Mouse (Mus musculus): Measurements from ENCODE around the gene 2010111I01Rik. TPM values are rescaled to one million over a fixed set of nuclear protein-coding genes. Genes with fewer than 3 reads are reported as not detected.

2010111I01Rik gene
- polyA plus RNA-seq, 1 experiment = not detected

DNA sequence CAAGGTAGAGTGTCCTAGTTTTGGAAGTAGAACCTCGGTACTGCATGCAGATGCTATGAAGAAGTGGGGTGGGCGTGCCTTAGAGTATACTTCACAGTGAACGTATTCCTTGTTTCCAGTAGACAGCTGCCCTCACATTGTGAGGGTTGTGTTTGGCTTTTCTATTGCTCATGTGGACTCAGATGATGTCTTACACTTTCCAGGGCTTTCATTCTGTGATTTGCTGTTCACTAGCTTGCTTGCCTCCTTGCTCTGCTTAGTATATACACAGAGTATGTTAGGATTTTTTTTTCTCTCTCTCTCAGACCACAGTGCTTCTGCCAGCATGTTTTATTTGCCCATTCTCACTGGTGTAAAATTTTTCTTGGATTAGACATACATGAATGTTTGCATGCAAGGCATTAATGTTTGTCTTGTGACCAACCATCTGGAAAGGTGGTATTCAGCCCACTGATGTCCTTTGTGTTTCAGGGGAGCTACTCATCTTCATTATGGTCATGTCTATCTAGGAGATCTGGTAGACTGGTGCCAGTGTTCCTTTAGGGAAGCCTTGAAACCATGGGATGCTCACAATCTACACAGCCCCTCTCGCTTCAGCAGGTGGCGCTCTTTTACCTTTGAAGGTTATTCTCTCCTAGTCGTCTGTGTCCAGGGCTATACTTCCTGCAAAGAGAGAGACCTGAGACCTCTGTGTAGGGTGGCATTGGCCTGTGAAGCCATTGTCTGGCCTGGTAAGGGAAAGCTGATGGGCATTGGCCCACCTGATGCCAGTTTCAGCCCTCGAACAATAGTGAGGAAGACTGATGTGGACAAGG is 81.7 kb downstream of the 2010111I01Rik start:
- no peak for TF ChIP-seq POLR2A (IDR thresholded peaks at IDR 0.05; ENCODE audit: insufficient read depth, low read depth, low read length)
- TF ChIP-seq CTCF (IDR thresholded peaks at IDR 0.05; ENCODE audit: insufficient read depth, low read depth, low read length) = 0 out of 2 replicates have a peak, but pooled peaks have one; percentile 39
- Histone ChIP-seq H3K27ac (ENCODE audit: insufficient read depth, low read depth, low read length) (no peak overlapping the region), H3K4me1 (ENCODE audit: control insufficient read depth, insufficient read depth, low read length) (peaks cover 2% of the 10 kb centered on the region; the same call in 1 of the 2 replicates), H3K4me3 (ENCODE audit: insufficient read depth, low read depth, low read length) (no peak overlapping the region)
- WGBS = 44% methylated on average over 7 of the region's 7 CpGs

DNA sequence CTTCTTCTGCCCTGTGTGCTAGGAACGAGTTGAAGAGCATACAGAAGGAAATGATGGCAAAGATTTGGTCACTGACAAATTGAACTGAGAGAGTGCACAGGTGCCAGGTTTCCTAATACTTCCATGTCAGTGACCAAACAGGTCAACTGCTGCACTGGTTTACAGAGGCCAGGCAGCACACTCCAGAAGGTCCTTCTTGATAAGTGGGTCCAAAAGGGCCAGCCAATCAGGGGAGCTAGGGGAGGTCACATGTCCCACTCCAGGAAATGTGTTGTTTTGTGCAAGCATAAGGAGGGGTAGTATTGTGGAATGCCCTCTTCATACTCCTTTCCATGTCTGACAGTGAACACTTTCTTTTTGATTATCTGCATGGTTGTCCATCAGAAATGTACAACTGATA is 99.0 kb downstream of the 2010111I01Rik start:
- Histone ChIP-seq H3K4me1 (ENCODE audit: control insufficient read depth, insufficient read depth, low read length) (no peaks in the 10 kb centered on the region), H3K27ac (ENCODE audit: insufficient read depth, low read depth, low read length) (no peak overlapping the region), H3K4me3 (ENCODE audit: insufficient read depth, low read depth, low read length) (no peak overlapping the region)
- TF ChIP-seq POLR2A (IDR thresholded peaks at IDR 0.05; ENCODE audit: insufficient read depth, low read depth, low read length) = no peak
- TF ChIP-seq CTCF (IDR thresholded peaks at IDR 0.05; ENCODE audit: insufficient read depth, low read depth, low read length) = no peak
- 86% methylated on average over 1 of the region's 1 CpGs for WGBS

DNA sequence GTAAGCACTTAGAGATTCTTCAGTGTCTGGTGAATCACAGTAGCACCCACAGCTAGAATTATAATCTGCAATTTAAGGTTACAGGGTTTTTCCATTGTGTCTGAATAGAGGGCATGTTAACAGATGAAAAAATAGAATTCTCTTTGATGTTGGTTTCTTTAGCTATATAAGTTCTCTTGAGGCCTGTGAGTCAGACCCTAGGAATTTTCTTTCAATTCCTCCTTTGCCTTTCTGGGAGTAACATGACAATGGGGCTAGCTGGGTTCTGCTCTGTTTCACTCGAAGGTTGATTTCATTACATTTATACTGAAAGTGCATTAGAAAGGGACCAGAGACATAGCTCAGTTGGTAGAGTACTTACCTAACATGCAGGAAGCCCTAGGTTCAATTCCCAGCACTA is 101.9 kb downstream of the 2010111I01Rik start:
- TF ChIP-seq POLR2A (IDR thresholded peaks at IDR 0.05; ENCODE audit: insufficient read depth, low read depth, low read length) = no peak
- H3K27ac ChIP-seq (ENCODE audit: insufficient read depth, low read depth, low read length) = no peak overlapping the region
- WGBS = 43% methylated on average over 1 of the region's 1 CpGs

DNA sequence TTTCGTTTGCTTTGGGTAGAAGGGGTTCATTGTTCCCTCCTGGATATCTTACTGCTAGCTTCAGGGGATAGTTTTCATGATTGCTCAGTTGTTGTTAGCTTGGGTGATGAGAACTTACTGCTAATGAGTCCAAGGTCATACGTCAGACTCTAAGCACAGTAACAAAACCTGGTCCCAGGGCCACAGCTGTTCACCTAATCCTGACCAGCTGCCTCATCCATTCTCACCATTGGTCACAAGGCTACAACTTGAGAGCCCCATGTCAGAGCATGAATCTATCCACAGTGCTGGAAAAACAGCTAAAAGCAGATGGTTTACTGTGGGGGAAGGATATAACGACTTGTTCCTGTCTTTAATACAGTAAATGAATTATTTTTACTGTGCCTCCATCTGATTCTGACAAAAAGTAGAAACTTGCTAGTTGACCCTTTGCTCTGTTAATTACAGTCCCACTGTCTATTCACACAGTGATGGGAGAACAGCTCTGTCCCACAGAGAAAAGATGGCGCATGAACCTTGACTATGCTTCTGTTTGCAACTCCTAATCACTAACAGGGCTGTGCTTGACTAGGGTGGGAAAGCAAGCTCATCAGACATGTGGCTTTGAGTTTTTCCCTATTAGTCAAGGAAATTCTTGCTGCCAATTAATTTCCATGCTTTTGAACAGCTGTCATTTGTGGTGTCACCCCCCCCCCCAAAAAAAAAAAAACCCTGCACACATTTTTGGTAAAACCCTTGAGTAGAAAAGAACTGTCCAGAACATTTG is 103.9 kb downstream of the 2010111I01Rik start:
- Histone ChIP-seq H3K4me1 (ENCODE audit: control insufficient read depth, insufficient read depth, low read length) (peaks cover 3% of the 10 kb centered on the region; the same call in 1 of the 2 replicates), H3K27ac (ENCODE audit: insufficient read depth, low read depth, low read length) (no peak overlapping the region), H3K4me3 (ENCODE audit: insufficient read depth, low read depth, low read length) (no peak overlapping the region)
- no peak for TF ChIP-seq CTCF (IDR thresholded peaks at IDR 0.05; ENCODE audit: insufficient read depth, low read depth, low read length)
- no peak for TF ChIP-seq POLR2A (IDR thresholded peaks at IDR 0.05; ENCODE audit: insufficient read depth, low read depth, low read length)
- WGBS = 86% methylated on average over 4 of the region's 4 CpGs

More for the DNA sequence above, 101.9 kb downstream of the 2010111I01Rik start:
- Histone ChIP-seq H3K4me1 (ENCODE audit: control insufficient read depth, insufficient read depth, low read length) (no peaks in the 10 kb centered on the region), H3K4me3 (ENCODE audit: insufficient read depth, low read depth, low read length) (no peak overlapping the region)

DNA sequence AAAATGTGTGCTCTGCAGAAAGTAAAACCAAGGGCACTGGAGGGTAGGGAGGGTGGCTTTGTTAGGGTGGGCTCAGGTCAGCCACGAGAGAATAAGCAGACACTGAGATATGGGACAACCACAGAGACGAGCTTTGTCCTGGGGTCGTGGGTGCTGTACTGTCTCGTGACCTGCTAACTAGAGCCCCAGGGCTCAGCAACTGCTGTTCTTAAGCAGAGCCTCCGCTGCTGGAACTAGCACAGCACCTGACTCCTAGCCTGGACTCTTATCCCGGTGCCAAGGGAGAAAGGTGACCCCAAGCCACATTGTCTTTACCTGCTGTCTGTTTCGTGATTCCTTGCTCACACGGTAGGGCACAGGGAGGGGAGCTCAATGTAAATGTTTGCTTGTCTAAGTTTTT is 107.2 kb downstream of the 2010111I01Rik start:
- WGBS = 87% methylated on average over 8 of the region's 8 CpGs
- Histone ChIP-seq H3K4me1 (ENCODE audit: control insufficient read depth, insufficient read depth, low read length) (peaks cover 3% of the 10 kb centered on the region; the same call in 1 of the 2 replicates), H3K27ac (ENCODE audit: insufficient read depth, low read depth, low read length) (no peak overlapping the region), H3K4me3 (ENCODE audit: insufficient read depth, low read depth, low read length) (no peak overlapping the region)
- no peak for TF ChIP-seq CTCF (IDR thresholded peaks at IDR 0.05; ENCODE audit: insufficient read depth, low read depth, low read length)
- TF ChIP-seq POLR2A (IDR thresholded peaks at IDR 0.05; ENCODE audit: insufficient read depth, low read depth, low read length) = no peak

DNA sequence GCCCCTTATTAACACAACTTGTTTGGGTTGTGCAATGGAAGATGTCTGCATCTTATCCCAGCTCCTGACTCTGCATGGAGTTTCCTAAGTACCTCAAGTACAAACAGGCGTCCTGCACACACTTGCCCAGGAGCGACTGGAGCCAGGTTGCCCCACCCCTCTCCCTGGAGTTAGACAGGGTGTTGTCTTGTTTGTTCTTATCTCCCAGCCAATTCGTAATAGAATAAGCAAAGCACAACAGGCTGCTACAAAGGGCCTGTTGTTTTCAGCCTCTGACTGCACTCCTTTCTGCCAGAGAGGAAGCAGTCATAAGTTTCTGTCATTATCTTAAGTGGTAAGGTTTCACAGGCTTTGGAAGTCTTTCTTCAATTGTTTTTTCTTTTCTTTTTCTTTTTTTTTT is 107.7 kb downstream of the 2010111I01Rik start:
- TF ChIP-seq POLR2A (IDR thresholded peaks at IDR 0.05; ENCODE audit: insufficient read depth, low read depth, low read length) (no peak), CTCF (IDR thresholded peaks at IDR 0.05; ENCODE audit: insufficient read depth, low read depth, low read length) (no peak)
- 60% methylated on average over 3 of the region's 3 CpGs for WGBS
- Histone ChIP-seq H3K4me1 (ENCODE audit: control insufficient read depth, insufficient read depth, low read length) (peaks cover 3% of the 10 kb centered on the region; the same call in 1 of the 2 replicates), H3K27ac (ENCODE audit: insufficient read depth, low read depth, low read length) (no peak overlapping the region), H3K4me3 (ENCODE audit: insufficient read depth, low read depth, low read length) (no peak overlapping the region)

DNA sequence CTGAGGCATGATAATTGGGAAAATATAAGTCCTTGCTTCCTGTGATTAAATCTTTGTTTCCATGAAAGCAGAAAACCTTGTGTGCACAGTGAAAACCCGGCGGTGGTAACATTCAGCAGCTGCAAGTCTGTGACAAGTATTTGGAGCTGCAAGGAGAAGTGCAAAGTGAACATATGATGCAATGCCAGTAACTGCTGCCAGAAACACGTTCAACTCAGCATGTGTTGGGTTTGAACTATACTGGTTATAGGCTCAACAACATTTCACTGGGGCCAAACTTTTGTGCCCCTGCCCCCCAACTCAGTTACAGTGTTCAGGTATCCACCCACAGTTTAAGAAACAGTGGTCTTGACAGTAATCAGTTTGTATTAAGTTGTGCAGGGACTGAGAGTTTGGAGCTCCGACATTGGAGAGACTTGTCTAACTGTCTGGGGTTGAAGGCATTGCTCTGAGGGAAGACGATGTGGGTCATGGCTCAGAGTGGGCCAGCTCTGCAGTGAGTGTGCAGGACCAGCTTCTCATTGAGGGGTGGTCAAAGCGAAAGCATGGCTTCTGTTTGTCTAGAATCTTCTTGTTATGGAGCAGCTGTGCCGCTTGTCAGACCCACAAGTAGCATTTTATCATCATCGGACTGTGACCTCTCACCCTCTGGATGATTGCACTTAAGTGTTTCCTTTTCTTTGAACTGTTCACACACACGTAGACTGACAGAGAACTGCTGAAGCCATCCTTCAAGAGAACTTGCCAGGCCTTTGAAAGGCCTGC is 109.4 kb downstream of the 2010111I01Rik start:
- H3K4me1 ChIP-seq (ENCODE audit: control insufficient read depth, insufficient read depth, low read length) = peaks cover 3% of the 10 kb centered on the region; the same call in 1 of the 2 replicates

DNA sequence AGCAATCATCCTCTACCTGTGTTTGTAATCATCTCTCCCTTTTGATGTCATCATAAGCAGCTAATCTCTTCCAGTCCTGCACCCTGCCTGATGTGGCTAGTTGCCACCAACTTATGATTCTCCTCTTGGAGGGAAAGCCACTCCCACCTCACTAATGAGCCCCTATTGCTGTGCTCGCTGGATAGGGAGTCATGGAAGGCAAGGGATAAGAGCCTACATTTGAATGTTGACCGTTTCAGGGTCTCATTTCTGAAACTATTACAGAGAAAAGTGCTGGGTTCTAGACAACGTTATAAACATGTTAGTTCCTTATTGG is 109.9 kb downstream of the 2010111I01Rik start:
- WGBS = 68% methylated on average over 3 of the region's 3 CpGs
- H3K4me3 ChIP-seq (ENCODE audit: insufficient read depth, low read depth, low read length) = no peak overlapping the region

More for the DNA sequence above, 109.4 kb downstream of the 2010111I01Rik start:
- WGBS = 64% methylated on average over 9 of the region's 9 CpGs
- no peak overlapping the region for H3K27ac ChIP-seq (ENCODE audit: insufficient read depth, low read depth, low read length)
- no peak overlapping the region for H3K4me3 ChIP-seq (ENCODE audit: insufficient read depth, low read depth, low read length)
- no peak for TF ChIP-seq POLR2A (IDR thresholded peaks at IDR 0.05; ENCODE audit: insufficient read depth, low read depth, low read length)
- no peak for TF ChIP-seq CTCF (IDR thresholded peaks at IDR 0.05; ENCODE audit: insufficient read depth, low read depth, low read length)

More for the DNA sequence above, 109.9 kb downstream of the 2010111I01Rik start:
- H3K27ac ChIP-seq (ENCODE audit: insufficient read depth, low read depth, low read length) = no peak overlapping the region
- TF ChIP-seq POLR2A (IDR thresholded peaks at IDR 0.05; ENCODE audit: insufficient read depth, low read depth, low read length) (no peak), CTCF (IDR thresholded peaks at IDR 0.05; ENCODE audit: insufficient read depth, low read depth, low read length) (no peak)
- H3K4me1 ChIP-seq (ENCODE audit: control insufficient read depth, insufficient read depth, low read length) = peaks cover 7% of the 10 kb centered on the region; the same call in 1 of the 2 replicates
